9 mouse cellular contexts compared by ENCODE assay signal in genomic region chr1:53753501-53753900, GRCm38 (mm10). TPM values are rescaled to one million over a fixed set of nuclear protein-coding genes. Genes with fewer than 3 reads are reported as not detected.
"Had no signal": no experiment of that assay in that cellular context is flagged by ENCODE, and none has a peak within 500 bp of the region (broad histone marks: within the 10 kb centered on the region; RNA-seq: fewer than 3 reads in every experiment).

No protein-coding gene starts in this region.

RNA-seq across cellular contexts. Expression of gene Dnah7a, which starts 46.9 kb away (rescaled TPM):
- polyA plus RNA-seq: liver, adult 2 months; liver, embryonic 12.5 days; liver, embryonic 13.5 days; liver, embryonic 14.5 days; liver, embryonic 15.5 days; liver, embryonic 16.5 days; liver, postnatal 0 days; macrophage; myocyte had no signal
